7 mouse cellular contexts compared by ENCODE assay signal in genomic region chr9:88959981-88960380, GRCm38 (mm10). TPM values are rescaled to one million over a fixed set of nuclear protein-coding genes. Genes with fewer than 3 reads are reported as not detected.
DNase-seq lines count a peak whose midpoint lies in the region; TF ChIP-seq lines count a peak whose summit lies in the region.
"Not testable (repeated sequence)": the region's sequence is repeated elsewhere in the genome, so short reads cannot be mapped to it uniquely, and the experiment has no call there.
"Had no signal": no experiment of that assay in that cellular context is flagged by ENCODE, and none has a peak within 500 bp of the region (broad histone marks: within the 10 kb centered on the region; RNA-seq: fewer than 3 reads in every experiment).

No protein-coding gene starts in this region.

- peak; percentile 40 for DNase-seq in CH12.LX (ENCODE audit: extremely low read depth)
- peak; percentile 10 for DNase-seq in lung, postnatal 36 days

- H3K9me3 ChIP-seq in CH12.LX (replicated peaks; ENCODE audit: low read length): not testable (repeated sequence)

- H3K79me2 ChIP-seq in CH12.LX (replicated peaks; ENCODE audit: control insufficient read depth, extremely low read depth, insufficient read depth, poor library complexity, severe bottlenecking): peaks cover 27% of the 10 kb centered on the region

- in situ Hi-C loops in CH12.LX (cut with MboI; ENCODE audit: low pct_ligation_motif_present, low pct_unique_long_range_greater_than_20kb, low sequenced_read_pairs): not testable (repeated sequence)

- TF ChIP-seq POLR2A in CH12.LX (IDR thresholded peaks at IDR 0.05; ENCODE audit: low read depth, low read length): not testable (repeated sequence)

- TF ChIP-seq RAD21 in CH12.LX (IDR thresholded peaks at IDR 0.05; ENCODE audit: low read depth, low read length): not testable (repeated sequence)

- H3K27ac ChIP-seq in CH12.LX (ENCODE audit: insufficient read depth, low read depth): peak overlapping the region; percentile 85

- not testable (repeated sequence) for H3K27me3 ChIP-seq in CH12.LX (replicated peaks)

- H3K4me2 ChIP-seq in CH12.LX (ENCODE audit: insufficient read depth, low read depth, poor library complexity, severe bottlenecking): 0 out of 2 replicates have a peak overlapping the region, but pooled peaks have one; percentile 36

- peak; percentile 37; the same call in 1 of the 2 replicates for TF ChIP-seq EP300 in CH12.LX (IDR thresholded peaks at IDR 0.05; ENCODE audit: low read length)

- dilution Hi-C loops in CH12.LX (cut with MboI; ENCODE audit: extremely low pct_ligation_motif_present, extremely low pct_unique_long_range_greater_than_20kb, low sequenced_read_pairs): not testable (repeated sequence)

- not testable (repeated sequence) for H3K36me3 ChIP-seq in CH12.LX (replicated peaks in 1 of 2; ENCODE audit: control insufficient read depth in 1 of 2, insufficient read depth in 1 of 2, low read length in 1 of 2)

- peak overlapping the region; percentile 32 to 68 (median 33) for H3K4me3 ChIP-seq in CH12.LX (replicated peaks in 1 of 3; ENCODE audit: low read depth in 2 of 3, low read length in 2 of 3, poor library complexity in 1 of 3)

- not testable (repeated sequence) for TF ChIP-seq CTCF in CH12.LX (conservative IDR thresholded peaks at IDR 0.05 in 1 of 2, IDR thresholded peaks at IDR 0.05 in 1 of 2; ENCODE audit: low read depth in 2 of 2, low read length in 2 of 2)

- peak overlapping the region; percentile 56 for H3K9ac ChIP-seq in CH12.LX (ENCODE audit: insufficient read depth, low read depth)

- H3K4me1 ChIP-seq in CH12.LX (ENCODE audit: control insufficient read depth in 1 of 2, insufficient read depth in 2 of 2): not testable (repeated sequence)

TF ChIP-seq in CH12.LX, 34 proteins besides CTCF, POLR2A, EP300 and RAD21:
- 0 out of 2 replicates have a peak, but pooled peaks have one; percentile 37 for TF ChIP-seq RCOR1 (conservative IDR thresholded peaks at IDR 0.05; ENCODE audit: low read depth, low read length)
- peak; percentile 38; the same call in 1 of the 2 replicates for TF ChIP-seq BHLHE40 (IDR thresholded peaks at IDR 0.05; ENCODE audit: low read depth, low read length)
- peak; percentile 36; the same call in 1 of the 2 replicates for TF ChIP-seq SIN3A (IDR thresholded peaks at IDR 0.05; ENCODE audit: low read length)
- 0 out of 2 replicates have a peak, but pooled peaks have one; percentile 41 for TF ChIP-seq TCF12 (IDR thresholded peaks at IDR 0.05; ENCODE audit: low read depth, low read length)
- TF ChIP-seq TBP (conservative IDR thresholded peaks at IDR 0.05; ENCODE audit: low read depth, low read length): 0 out of 2 replicates have a peak, but pooled peaks have one; percentile 53
- peak; percentile 69 for TF ChIP-seq ETS1 (conservative IDR thresholded peaks at IDR 0.05; ENCODE audit: low read depth, low read length)
- 0 out of 2 replicates have a peak, but pooled peaks have one; percentile 15 for TF ChIP-seq MAFK (IDR thresholded peaks at IDR 0.05; ENCODE audit: insufficient replicate concordance, low read length)
TF ChIP-seq in CH12.LX: peak in this region for 7; not testable (repeated sequence) for 27.

RNA-seq across cellular contexts. Expression of gene Bcl2a1a, which starts 3.3 kb away (rescaled TPM):
- total RNA-seq in CH12.LX (2012; rRNA removed): 102 and 193 TPM in 2 replicates
- total RNA-seq in CH12.LX (2014; rRNA removed): 290 and 313 TPM in 2 replicates
- polyA plus RNA-seq in CH12.LX (2012; ENCODE audit: insufficient read length, low read depth): 162 and 181 TPM in 2 replicates
- total RNA-seq: G1E had no signal
- polyA plus RNA-seq: brain, embryonic 14.5 days; C2C12; CD4-positive, CD25-positive, alpha-beta regulatory T cell, adult 4 months; G1E; Patski had no signal
